Mouse (Mus musculus) hindbrain, embryonic 14.5 days (tissue): ENCODE data around the gene Men1. TPM values are rescaled to one million over a fixed set of nuclear protein-coding genes. Genes with fewer than 3 reads are reported as not detected.

Experiments used
- ATAC-seq: fragments of 200-750 bp; cut with Nextera tagmentation; 2 replicates; pipeline ENCODE4 v1.8.0; 2017; ENCODE audit warnings: moderate number of reproducible peaks, mild to moderate bottlenecking, moderate TSS enrichment, moderate library complexity; ENCODE audit not compliant: low FRiP score
- DNase-seq: peaks from one replicate; pipeline ENCODE4 v3.0.0-alpha.2; 2015; ENCODE audit warnings: low spot score
- H3K27ac ChIP-seq: fragments of 300-500 bp; sonication (generic); 2 replicates; pipeline ENCODE4 v1.5.1; 2014; ENCODE audit warnings: mild to moderate bottlenecking, moderate library complexity
- H3K27me3 ChIP-seq: fragments of 300-500 bp; sonication (generic); 2 replicates; pipeline ENCODE4 v1.6.1; 2014; ENCODE audit warnings: mild to moderate bottlenecking, low read length, mixed read lengths; ENCODE audit not compliant: control insufficient read depth, insufficient read depth
- H3K36me3 ChIP-seq: fragments of 300-500 bp; sonication (generic); replicated peaks from 2 replicates; pipeline ENCODE4 v1.6.1; 2014; ENCODE audit not compliant: control insufficient read depth, insufficient read depth
- H3K4me1 ChIP-seq: fragments of 300-500 bp; sonication (generic); replicated peaks from 2 replicates; pipeline ENCODE4 v1.6.1; 2014; ENCODE audit warnings: antibody characterized with exemption, low read length, mixed read lengths; ENCODE audit not compliant: control insufficient read depth, insufficient read depth
- H3K4me2 ChIP-seq: fragments of 300-500 bp; sonication (generic); replicated peaks from 2 replicates; pipeline ENCODE4 v1.6.1; 2014; ENCODE audit warnings: mild to moderate bottlenecking, moderate library complexity
- H3K4me3 ChIP-seq: fragments of 300-500 bp; sonication (generic); replicated peaks from 2 replicates; pipeline ENCODE4 v1.5.1; 2014; ENCODE audit warnings: mild to moderate bottlenecking, low read length
- H3K9ac ChIP-seq: fragments of 300-500 bp; sonication (generic); 2 replicates; pipeline ENCODE4 v1.6.1; 2014
- H3K9me3 ChIP-seq: fragments of 300-500 bp; sonication (generic); 2 replicates; pipeline ENCODE4 v1.6.1; 2016; ENCODE audit warnings: low read length; ENCODE audit not compliant: control insufficient read depth
- WGBS: fragments of 180-500 bp; shearing (Covaris S2); extraction: QIAGEN DNeasy Blood & Tissue Kit; methylation state at CpG from one replicate; pipeline ENCODE4 v1.1.7; 2014; 5-methylcytosine and 5-hydroxymethylcytosine counted together
- polyA plus RNA-seq: library from polyadenylated mRNA; unstranded; fragments of >200 nt; fragmentation: Nextera tagmentation; extraction: Ambion mirVana; gene quantifications from 2 replicates; pipeline ENCODE4 v1.2.1, GENCODE M21; 2014

The Men1 gene
- polyA plus RNA-seq, 1 experiment from 2014 or later: 46.7 TPM

DNA sequence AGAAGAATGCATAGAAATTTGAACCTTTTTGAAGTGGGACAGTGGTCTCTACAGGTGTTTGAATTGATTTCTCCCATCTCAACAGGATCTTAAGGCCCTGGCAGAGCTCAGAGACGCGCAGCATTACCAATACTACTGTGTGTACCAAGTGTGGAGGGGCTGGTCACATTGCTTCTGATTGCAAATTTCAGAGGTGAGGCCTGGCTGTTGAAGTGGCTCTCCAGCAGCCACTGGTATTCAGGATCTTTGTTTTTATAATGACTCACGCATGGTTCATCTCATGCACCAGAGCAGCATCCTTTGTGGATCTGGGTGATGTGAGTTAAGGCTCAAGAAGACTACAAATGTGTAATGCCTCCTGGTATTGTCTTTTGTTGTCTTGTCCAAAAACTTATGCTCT is 37.7 kb downstream of the Men1 start:
- no peak overlapping the region for H3K4me3 ChIP-seq
- H3K9me3 ChIP-seq: no peaks in the 10 kb centered on the region
- H3K4me1 ChIP-seq: no peaks in the 10 kb centered on the region; the same call in 1 of the 2 replicates
- H3K4me2 ChIP-seq: no peak overlapping the region
- no peaks in the 10 kb centered on the region for H3K27me3 ChIP-seq
- DNase-seq (no peak), ATAC-seq (no peak)
- H3K9ac ChIP-seq: no peak overlapping the region
- peaks cover 100% of the 10 kb centered on the region for H3K36me3 ChIP-seq
- H3K27ac ChIP-seq: no peak overlapping the region
- 93% methylated on average over 3 of the region's 3 CpGs for WGBS

DNA sequence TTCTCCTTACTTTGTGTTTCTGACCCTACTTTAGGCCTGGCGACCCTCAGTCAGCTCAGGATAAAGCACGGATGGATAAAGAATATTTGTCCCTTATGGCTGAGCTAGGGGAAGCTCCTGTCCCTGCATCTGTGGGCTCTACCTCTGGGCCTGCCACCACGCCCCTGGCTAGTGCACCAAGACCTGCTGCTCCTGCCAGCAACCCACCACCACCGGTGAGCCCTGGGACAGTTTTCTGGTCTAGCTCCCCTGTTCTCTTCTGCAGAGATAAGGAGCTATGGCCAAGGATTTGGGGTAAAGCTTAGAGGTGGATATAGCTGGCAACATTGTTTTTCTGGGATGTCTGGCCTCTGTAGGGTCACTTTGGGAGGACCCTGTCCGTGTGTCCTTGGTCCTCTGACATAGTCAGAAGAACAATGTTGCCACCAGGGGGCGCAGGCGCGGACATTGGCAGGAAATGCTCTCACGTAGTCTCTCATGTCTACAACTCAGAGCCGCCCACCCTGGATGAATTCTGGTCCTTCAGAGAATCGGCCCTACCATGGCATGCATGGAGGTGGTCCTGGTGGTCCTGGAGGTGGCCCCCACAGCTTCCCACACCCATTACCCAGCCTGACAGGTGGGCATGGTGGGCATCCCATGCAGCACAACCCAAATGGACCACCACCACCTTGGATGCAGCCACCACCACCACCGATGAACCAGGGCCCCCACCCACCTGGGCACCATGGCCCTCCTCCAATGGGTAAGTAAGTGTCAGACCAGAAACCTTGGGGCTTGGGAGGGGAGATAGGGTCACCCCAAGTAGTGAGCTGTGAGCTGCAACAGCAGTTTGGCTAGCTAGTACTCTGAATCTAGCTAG is 39.0 kb downstream of the Men1 start:
- Histone ChIP-seq H3K27ac (no peak overlapping the region), H3K4me1 (no peaks in the 10 kb centered on the region; the same call in 1 of the 2 replicates), H3K9ac (no peak overlapping the region), H3K4me2 (no peak overlapping the region), H3K9me3 (no peaks in the 10 kb centered on the region), H3K36me3 (peaks cover 100% of the 10 kb centered on the region), H3K27me3 (no peaks in the 10 kb centered on the region), H3K4me3 (no peak overlapping the region)
- peak; percentile 77 for DNase-seq
- 68% methylated on average over 12 of the region's 12 CpGs for WGBS
- ATAC-seq: peak; percentile 25; the same call in 1 of the 2 replicates

DNA sequence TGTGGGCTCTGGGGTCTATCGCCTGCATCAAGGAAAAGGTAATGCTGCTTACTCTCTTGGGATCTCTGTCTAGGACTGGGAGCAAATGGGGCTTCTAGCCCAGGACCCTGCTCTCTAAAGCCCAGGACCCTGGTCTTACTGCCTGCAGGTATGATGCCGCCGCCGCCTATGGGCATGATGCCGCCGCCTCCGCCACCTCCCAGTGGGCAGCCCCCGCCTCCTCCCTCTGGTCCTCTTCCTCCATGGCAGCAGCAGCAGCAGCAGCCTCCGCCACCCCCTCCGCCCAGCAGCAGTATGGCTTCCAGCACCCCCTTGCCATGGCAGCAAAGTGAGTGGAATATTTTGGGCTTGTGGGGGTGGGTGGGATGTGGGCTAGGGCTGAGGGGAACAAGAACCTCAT is 39.8 kb downstream of the Men1 start:
- H3K4me3 ChIP-seq: no peak overlapping the region
- no peak overlapping the region for H3K4me2 ChIP-seq
- no peaks in the 10 kb centered on the region for H3K27me3 ChIP-seq
- H3K36me3 ChIP-seq: peaks cover 94% of the 10 kb centered on the region
- no peak overlapping the region for H3K27ac ChIP-seq
- WGBS: 95% methylated on average over 10 of the region's 10 CpGs
- ATAC-seq (no peak), DNase-seq (no peak)
- H3K4me1 ChIP-seq: no peaks in the 10 kb centered on the region; the same call in 1 of the 2 replicates
- H3K9ac ChIP-seq: no peak overlapping the region
- H3K9me3 ChIP-seq: no peaks in the 10 kb centered on the region

DNA sequence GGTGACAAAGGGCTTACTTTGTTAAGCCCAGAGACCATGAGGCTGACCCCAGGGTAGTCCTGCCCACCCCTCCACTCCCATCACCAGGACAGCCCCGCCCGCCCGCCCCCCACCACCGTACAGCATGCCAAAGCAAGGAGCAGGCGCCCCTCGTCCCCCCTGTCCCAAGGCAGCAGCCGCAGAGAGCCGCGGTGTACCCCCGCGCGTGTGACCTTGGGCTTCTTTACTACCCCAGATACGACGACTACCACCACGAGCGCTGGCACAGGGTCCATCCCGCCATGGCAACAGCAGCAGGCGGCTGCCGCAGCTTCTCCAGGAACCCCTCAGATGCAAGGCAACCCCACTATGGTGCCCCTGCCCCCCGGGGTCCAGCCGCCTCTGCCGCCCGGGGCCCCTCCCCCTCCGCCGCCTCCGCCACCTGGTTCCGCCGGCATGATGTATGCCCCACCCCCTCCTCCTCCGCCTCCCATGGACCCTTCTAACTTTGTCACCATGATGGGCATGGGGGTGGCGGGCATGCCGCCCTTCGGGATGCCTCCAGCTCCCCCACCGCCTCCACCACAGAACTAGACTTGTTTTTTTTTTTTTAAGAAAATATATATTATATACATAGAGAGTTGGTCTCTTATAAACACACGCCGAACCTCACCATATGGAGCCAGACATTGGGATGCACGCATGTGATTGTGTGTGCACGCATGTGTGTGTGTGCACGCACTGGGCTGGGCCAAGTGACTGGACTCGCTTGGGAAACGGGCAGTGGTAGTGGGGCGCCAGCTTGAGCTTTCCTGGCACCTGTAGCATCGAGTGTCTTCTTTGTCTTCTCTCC is 40.9 kb downstream of the Men1 start:
- ATAC-seq: peak; percentile 24; the same call in 1 of the 2 replicates
- 84% methylated on average over 42 of the region's 42 CpGs for WGBS
- H3K4me1 ChIP-seq: no peaks in the 10 kb centered on the region; the same call in 1 of the 2 replicates
- DNase-seq: no peak
- no peak overlapping the region for H3K9ac ChIP-seq
- peaks cover 88% of the 10 kb centered on the region for H3K36me3 ChIP-seq
- no peaks in the 10 kb centered on the region for H3K9me3 ChIP-seq
- H3K4me2 ChIP-seq: no peak overlapping the region
- no peak overlapping the region for H3K4me3 ChIP-seq
- H3K27ac ChIP-seq: no peak overlapping the region
- no peaks in the 10 kb centered on the region for H3K27me3 ChIP-seq

DNA sequence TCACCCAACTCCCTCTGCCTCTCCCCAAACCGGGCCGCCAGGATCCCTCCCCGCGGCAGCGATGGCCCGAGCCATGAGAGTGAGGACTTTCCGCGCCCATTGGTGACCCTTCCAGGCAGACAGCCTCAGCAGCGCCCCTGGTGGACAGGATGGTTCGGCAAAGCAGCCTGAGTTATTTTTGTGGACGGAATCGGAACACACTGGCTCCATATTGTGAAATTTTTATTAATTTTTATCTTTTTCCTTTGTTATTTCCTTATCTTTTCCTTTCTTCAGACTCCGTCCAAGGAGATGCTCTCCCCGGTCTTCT is 41.4 kb downstream of the Men1 start:
- no peak overlapping the region for H3K27ac ChIP-seq
- no peak for DNase-seq
- peaks cover 84% of the 10 kb centered on the region for H3K36me3 ChIP-seq
- H3K9ac ChIP-seq: no peak overlapping the region
- H3K9me3 ChIP-seq: no peaks in the 10 kb centered on the region
- ATAC-seq: no peak
- H3K4me2 ChIP-seq: no peak overlapping the region
- no peaks in the 10 kb centered on the region for H3K27me3 ChIP-seq
- 70% methylated on average over 14 of the region's 14 CpGs for WGBS
- no peaks in the 10 kb centered on the region; the same call in 1 of the 2 replicates for H3K4me1 ChIP-seq
- H3K4me3 ChIP-seq: no peak overlapping the region

DNA sequence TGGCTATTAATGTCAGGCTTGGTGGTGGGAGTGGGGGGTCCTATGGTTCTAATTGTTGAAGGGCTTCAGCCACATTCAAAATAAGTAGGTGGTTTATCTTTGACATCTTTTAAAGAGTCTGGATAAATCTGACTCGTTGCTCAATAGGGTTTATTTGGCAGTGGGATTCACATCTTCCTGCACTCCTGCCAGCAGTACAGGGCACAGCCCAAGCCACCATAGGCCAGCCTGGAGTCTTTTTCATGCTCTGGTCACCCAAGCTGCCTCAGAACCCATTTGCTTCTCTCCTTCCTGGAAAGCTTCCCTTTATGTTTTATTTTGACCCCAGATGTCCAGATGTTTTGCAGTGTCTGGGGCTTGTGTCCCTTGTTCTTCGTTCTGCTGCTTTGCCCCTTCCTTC is 41.9 kb downstream of the Men1 start:
- no peak for DNase-seq
- H3K9ac ChIP-seq: no peak overlapping the region
- ATAC-seq: no peak
- H3K4me2 ChIP-seq: no peak overlapping the region
- H3K36me3 ChIP-seq: peaks cover 80% of the 10 kb centered on the region
- no peaks in the 10 kb centered on the region; the same call in 1 of the 2 replicates for H3K4me1 ChIP-seq
- no peaks in the 10 kb centered on the region for H3K27me3 ChIP-seq
- H3K27ac ChIP-seq: no peak overlapping the region
- WGBS: 87% methylated on average over 2 of the region's 2 CpGs
- H3K9me3 ChIP-seq: no peaks in the 10 kb centered on the region
- H3K4me3 ChIP-seq: no peak overlapping the region

DNA sequence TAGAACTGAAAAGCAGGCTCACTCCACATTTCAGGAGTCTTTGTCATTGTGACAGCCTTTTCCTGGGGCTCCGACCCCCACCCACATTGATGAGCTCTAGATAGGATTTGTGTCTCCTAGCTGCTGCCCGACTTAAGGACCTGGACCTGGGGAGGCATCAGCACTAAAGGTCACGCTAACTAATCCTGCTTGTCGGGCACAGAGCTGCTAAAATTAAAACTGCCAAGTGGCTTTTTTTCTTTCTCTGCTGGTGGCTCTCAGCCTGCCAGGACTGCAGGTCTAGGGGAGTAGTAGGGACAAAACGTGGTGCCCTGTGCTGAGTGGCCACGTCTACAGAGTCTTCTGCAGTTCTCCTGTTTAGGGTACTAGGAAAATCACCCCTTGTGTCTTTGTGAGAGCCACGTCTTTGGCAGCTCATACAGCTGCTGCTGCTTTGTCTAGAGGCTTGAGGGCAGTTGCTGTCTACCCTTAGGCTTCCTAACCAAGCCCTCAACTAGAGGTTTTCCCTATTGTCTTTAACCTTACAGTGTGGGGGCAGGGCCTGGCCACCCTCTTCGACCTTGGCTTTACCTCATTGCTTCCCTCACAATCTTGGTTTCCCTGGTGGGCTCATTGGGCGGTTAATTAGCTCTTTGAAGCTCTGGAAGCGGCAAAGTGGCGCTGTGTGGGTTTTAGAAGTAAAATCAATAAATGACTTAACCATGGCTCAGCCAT is 42.7 kb downstream of the Men1 start:
- ATAC-seq (no peak), DNase-seq (peak; percentile 36)
- WGBS: 52% methylated on average over 11 of the region's 11 CpGs
- 0 out of 2 replicates have a peak overlapping the region, but pooled peaks have one; percentile 51 for H3K27ac ChIP-seq
- no peaks in the 10 kb centered on the region; the same call in 1 of the 2 replicates for H3K4me1 ChIP-seq
- H3K4me2 ChIP-seq: no peak overlapping the region
- H3K27me3 ChIP-seq: no peaks in the 10 kb centered on the region
- no peak overlapping the region for H3K9ac ChIP-seq
- peaks cover 71% of the 10 kb centered on the region for H3K36me3 ChIP-seq
- H3K9me3 ChIP-seq: no peaks in the 10 kb centered on the region
- no peak overlapping the region for H3K4me3 ChIP-seq

DNA sequence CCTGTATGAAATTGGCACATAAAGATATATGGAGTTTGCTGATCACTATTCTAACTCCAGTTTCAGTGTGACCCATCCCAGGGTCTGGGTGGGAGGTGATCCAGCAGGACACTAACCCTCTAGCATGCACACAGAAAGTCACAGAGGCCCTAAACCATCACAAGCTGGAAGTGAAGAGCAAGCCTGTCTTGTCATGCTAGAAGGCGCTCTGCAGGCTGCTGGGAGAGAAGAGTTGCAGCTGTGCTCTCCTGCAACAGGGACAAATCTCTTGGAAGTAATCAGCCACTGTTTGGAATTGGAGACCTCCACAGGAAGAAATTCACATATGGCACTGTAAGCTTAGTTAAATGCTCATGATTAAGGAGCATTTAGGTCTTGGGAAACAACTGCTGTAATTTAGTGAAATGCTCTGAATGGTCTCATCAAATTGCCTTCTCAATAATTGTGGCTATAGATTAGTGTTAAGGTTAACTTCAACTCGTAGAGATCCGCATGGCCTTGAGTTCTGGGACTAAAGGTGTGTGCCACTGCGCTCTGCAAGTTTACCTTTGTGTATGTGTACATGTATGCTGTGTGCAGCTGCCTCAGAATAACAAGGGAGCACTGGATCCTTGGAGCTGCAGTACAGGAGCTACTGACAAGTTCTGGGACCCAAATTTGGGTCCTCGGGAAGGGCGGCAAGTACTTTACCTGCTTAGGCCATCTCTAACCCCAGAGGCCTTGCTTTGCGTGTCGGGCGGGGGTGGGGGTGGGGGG is 45.8 kb downstream of the Men1 start:
- no peaks in the 10 kb centered on the region for H3K27me3 ChIP-seq
- 94% methylated on average over 9 of the region's 9 CpGs for WGBS
- no peaks in the 10 kb centered on the region for H3K9me3 ChIP-seq
- H3K4me3 ChIP-seq: no peak overlapping the region
- H3K9ac ChIP-seq: no peak overlapping the region
- no peak overlapping the region for H3K27ac ChIP-seq
- no peak overlapping the region for H3K4me2 ChIP-seq
- peaks cover 8% of the 10 kb centered on the region; the same call in 1 of the 2 replicates for H3K4me1 ChIP-seq
- peaks cover 40% of the 10 kb centered on the region for H3K36me3 ChIP-seq
- no peak for DNase-seq
- no peak for ATAC-seq
